9 mouse cellular contexts compared by ENCODE assay signal in genomic region chr1:132341731-132342501, GRCm38 (mm10). TPM values are rescaled to one million over a fixed set of nuclear protein-coding genes. Genes with fewer than 3 reads are reported as not detected.
DNase-seq lines count a peak whose midpoint lies in the region; ATAC-seq and TF ChIP-seq lines count a peak whose summit lies in the region.
"Had no signal": no experiment of that assay in that cellular context is flagged by ENCODE, and none has a peak within 500 bp of the region (broad histone marks: within the 10 kb centered on the region; RNA-seq: fewer than 3 reads in every experiment).

No protein-coding gene starts in this region.

- H3K4me1 ChIP-seq in kidney, embryonic 15.5 days: peaks cover 30% of the 10 kb centered on the region
- peaks cover 38% of the 10 kb centered on the region for H3K4me1 ChIP-seq in heart, embryonic 10.5 days
- H3K4me1 ChIP-seq in liver, postnatal 0 days (ENCODE audit: insufficient read depth): peaks cover 32% of the 10 kb centered on the region
- no peaks in the 10 kb centered on the region for H3K4me1 ChIP-seq in forebrain, embryonic 16.5 days (replicated peaks; ENCODE audit: control insufficient read depth, insufficient read depth, low read length)
- H3K4me1 ChIP-seq in midbrain, postnatal 0 days (ENCODE audit: insufficient read depth, low read length): no peaks in the 10 kb centered on the region

- no peaks in the 10 kb centered on the region for H3K36me3 ChIP-seq in kidney, embryonic 15.5 days
- H3K36me3 ChIP-seq in heart, embryonic 10.5 days: no peaks in the 10 kb centered on the region
- no peaks in the 10 kb centered on the region for H3K36me3 ChIP-seq in liver, postnatal 0 days (replicated peaks; ENCODE audit: insufficient read depth, low read length)
- no peaks in the 10 kb centered on the region; the same call in 1 of the 2 replicates for H3K36me3 ChIP-seq in splenic B cell, adult 2 months (ENCODE audit: control insufficient read depth, insufficient read depth, low read length, poor library complexity, severe bottlenecking)
- no peaks in the 10 kb centered on the region for H3K36me3 ChIP-seq in forebrain, embryonic 16.5 days (ENCODE audit: control insufficient read depth, insufficient read depth)
- H3K36me3 ChIP-seq in midbrain, postnatal 0 days (ENCODE audit: insufficient read depth, low read length): no peaks in the 10 kb centered on the region
- H3K36me3 ChIP-seq: stomach, embryonic 15.5 days had no signal

- no peak overlapping the region for H3K9ac ChIP-seq in kidney, embryonic 15.5 days
- H3K9ac ChIP-seq in liver, postnatal 0 days (replicated peaks): 0 out of 2 replicates have a peak overlapping the region, but pooled peaks have one; percentile 2
- no peak overlapping the region for H3K9ac ChIP-seq in forebrain, embryonic 16.5 days (replicated peaks; ENCODE audit: low read depth, low read length)
- no peak overlapping the region for H3K9ac ChIP-seq in midbrain, postnatal 0 days (replicated peaks; ENCODE audit: low read length, poor library complexity, severe bottlenecking)
- H3K9ac ChIP-seq: stomach, embryonic 15.5 days had no signal

- H3K9me3 ChIP-seq in kidney, embryonic 15.5 days (replicated peaks): no peaks in the 10 kb centered on the region
- no peaks in the 10 kb centered on the region for H3K9me3 ChIP-seq in heart, embryonic 10.5 days
- H3K9me3 ChIP-seq in liver, postnatal 0 days (ENCODE audit: low read length): no peaks in the 10 kb centered on the region
- no peaks in the 10 kb centered on the region for H3K9me3 ChIP-seq in forebrain, embryonic 16.5 days (ENCODE audit: control insufficient read depth, low read length)
- H3K9me3 ChIP-seq in midbrain, postnatal 0 days (ENCODE audit: low read length): no peaks in the 10 kb centered on the region
- H3K9me3 ChIP-seq: stomach, embryonic 15.5 days had no signal

- no peak overlapping the region for H3K4me2 ChIP-seq in kidney, embryonic 15.5 days
- peak overlapping the region; percentile 40; the same call in 1 of the 2 replicates for H3K4me2 ChIP-seq in liver, postnatal 0 days (ENCODE audit: low read depth, low read length)
- no peak overlapping the region for H3K4me2 ChIP-seq in forebrain, embryonic 16.5 days (ENCODE audit: low read length)
- H3K4me2 ChIP-seq in midbrain, postnatal 0 days (ENCODE audit: low read depth, low read length, poor library complexity, severe bottlenecking): no peak overlapping the region
- H3K4me2 ChIP-seq: stomach, embryonic 15.5 days had no signal

- no peaks in the 10 kb centered on the region for H3K27me3 ChIP-seq in kidney, embryonic 15.5 days
- H3K27me3 ChIP-seq in heart, embryonic 10.5 days (ENCODE audit: insufficient read depth, poor library complexity, severe bottlenecking): peaks cover 6% of the 10 kb centered on the region; the same call in 1 of the 2 replicates
- no peaks in the 10 kb centered on the region for H3K27me3 ChIP-seq in liver, postnatal 0 days (ENCODE audit: insufficient read depth, low read length)
- no peaks in the 10 kb centered on the region for H3K27me3 ChIP-seq in splenic B cell, adult 2 months (ENCODE audit: control insufficient read depth, insufficient read depth, low read length, poor library complexity, severe bottlenecking)
- H3K27me3 ChIP-seq in forebrain, embryonic 16.5 days (replicated peaks; ENCODE audit: control insufficient read depth, insufficient read depth, low read length): no peaks in the 10 kb centered on the region
- H3K27me3 ChIP-seq in midbrain, postnatal 0 days (ENCODE audit: insufficient read depth, low read length): no peaks in the 10 kb centered on the region
- H3K27me3 ChIP-seq: stomach, embryonic 15.5 days had no signal

- peak; percentile 54; the same call in 1 of the 2 replicates for TF ChIP-seq EP300 in liver, postnatal 0 days (IDR thresholded peaks at IDR 0.05; ENCODE audit: low read depth)

- H3K27ac ChIP-seq in kidney, embryonic 15.5 days: no peak overlapping the region
- peak overlapping the region; percentile 47; the same call in 1 of the 2 replicates for H3K27ac ChIP-seq in heart, embryonic 10.5 days
- H3K27ac ChIP-seq in liver, postnatal 0 days (ENCODE audit: low read depth): peak overlapping the region; percentile 85
- H3K27ac ChIP-seq in forebrain, embryonic 16.5 days (ENCODE audit: low read length): no peak overlapping the region
- H3K27ac ChIP-seq in midbrain, postnatal 0 days (ENCODE audit: low read depth, low read length): no peak overlapping the region
- H3K27ac ChIP-seq: stomach, embryonic 15.5 days had no signal

- ATAC-seq in kidney, embryonic 15.5 days (replicated peaks; ENCODE audit: low FRiP score): no peak
- ATAC-seq in liver, postnatal 0 days: peak; percentile 59
- ATAC-seq in forebrain, embryonic 16.5 days: no peak
- ATAC-seq in midbrain, postnatal 0 days (ENCODE audit: low FRiP score): no peak

- H3K4me3 ChIP-seq in kidney, embryonic 15.5 days (replicated peaks): no peak overlapping the region
- H3K4me3 ChIP-seq in heart, embryonic 10.5 days: no peak overlapping the region
- H3K4me3 ChIP-seq in liver, postnatal 0 days (ENCODE audit: low read depth, low read length): no peak overlapping the region
- H3K4me3 ChIP-seq in forebrain, embryonic 16.5 days (replicated peaks; ENCODE audit: low read length): no peak overlapping the region
- H3K4me3 ChIP-seq in midbrain, postnatal 0 days (ENCODE audit: low read depth, low read length): no peak overlapping the region
- H3K4me3 ChIP-seq: stomach, embryonic 15.5 days had no signal

- WGBS in kidney, embryonic 15.5 days: 44% methylated on average over 5 of the region's 5 CpGs
- 34% methylated on average over 5 of the region's 5 CpGs for WGBS in heart, embryonic 10.5 days
- 19% methylated on average over 5 of the region's 5 CpGs for WGBS in liver, postnatal 0 days (ENCODE audit: insufficient replicate concordance)
- WGBS in forebrain, embryonic 16.5 days: 70% methylated on average over 5 of the region's 5 CpGs
- 64% methylated on average over 5 of the region's 5 CpGs for WGBS in midbrain, postnatal 0 days

- no peak for TF ChIP-seq CTCF in liver, postnatal 0 days (IDR thresholded peaks at IDR 0.05; ENCODE audit: low read depth)
- TF ChIP-seq CTCF in midbrain, postnatal 0 days (IDR thresholded peaks at IDR 0.05): no peak

- DNase-seq in kidney, adult 11 months: peak; percentile 77
- DNase-seq in heart, embryonic 10.5 days (ENCODE audit: low spot score): no peak
- DNase-seq in liver, postnatal 0 days: peak; percentile 73
- peak; percentile 98 for DNase-seq in splenic B cell, adult 2 months (ENCODE audit: low read depth, low spot score)
- no peak for DNase-seq in embryo, embryonic 10.5 days (ENCODE audit: low spot score)
- DNase-seq in midbrain, postnatal 0 days (ENCODE audit: low spot score): no peak

RNA-seq across cellular contexts. Expression of gene Nuak2, which starts 26.0 kb away (rescaled TPM):
- polyA plus RNA-seq in kidney, embryonic 15.5 days (2015; fragmentation: Nextera tagmentation; extraction: Ambion mirVana): 3.6 and 3.8 TPM in 2 replicates
- polyA plus RNA-seq in heart, embryonic 10.5 days (2016; fragmentation: Nextera tagmentation; extraction: Ambion mirVana): 3.0 and 3.4 TPM in 2 replicates
- polyA plus RNA-seq in liver, postnatal 0 days (2015; fragmentation: Nextera tagmentation; extraction: Ambion mirVana): 6.0 and 6.8 TPM in 2 replicates
- 13.3 and 13.4 TPM in 2 replicates for polyA plus RNA-seq in forebrain, embryonic 16.5 days (2015; fragmentation: Nextera tagmentation; extraction: Ambion mirVana)
- 7.0 and 7.1 TPM in 2 replicates for total RNA-seq in midbrain, postnatal 0 days (2014; rRNA removed)
- 9.9 TPM in 2 replicates for polyA plus RNA-seq in midbrain, postnatal 0 days (2015; fragmentation: Nextera tagmentation; extraction: Ambion mirVana)

RNA-seq across cellular contexts. Expression of gene Klhdc8a, which starts 43.5 kb away (rescaled TPM):
- 1.2 and 1.6 TPM in 2 replicates for polyA plus RNA-seq in kidney, embryonic 15.5 days (2015; fragmentation: Nextera tagmentation; extraction: Ambion mirVana)
- polyA plus RNA-seq in heart, embryonic 10.5 days (2016; fragmentation: Nextera tagmentation; extraction: Ambion mirVana): 0.26 and 0.60 TPM in 2 replicates
- 0.32 and 0.40 TPM in 2 replicates for polyA plus RNA-seq in liver, postnatal 0 days (2015; fragmentation: Nextera tagmentation; extraction: Ambion mirVana)
- polyA plus RNA-seq in forebrain, embryonic 16.5 days (2015; fragmentation: Nextera tagmentation; extraction: Ambion mirVana): 2.7 and 3.4 TPM in 2 replicates
- total RNA-seq in midbrain, postnatal 0 days (2014; rRNA removed): 29.5 and 31.1 TPM in 2 replicates
- 12.4 and 14.8 TPM in 2 replicates for polyA plus RNA-seq in midbrain, postnatal 0 days (2015; fragmentation: Nextera tagmentation; extraction: Ambion mirVana)

RNA-seq across cellular contexts. Expression of gene Tmcc2, which starts 49.2 kb away (rescaled TPM):
- polyA plus RNA-seq in kidney, embryonic 15.5 days (2015; fragmentation: Nextera tagmentation; extraction: Ambion mirVana): 11.9 and 15.5 TPM in 2 replicates
- 10.1 and 12.6 TPM in 2 replicates for polyA plus RNA-seq in heart, embryonic 10.5 days (2016; fragmentation: Nextera tagmentation; extraction: Ambion mirVana)
- 154 TPM in 2 replicates for polyA plus RNA-seq in liver, postnatal 0 days (2015; fragmentation: Nextera tagmentation; extraction: Ambion mirVana)
- polyA plus RNA-seq in forebrain, embryonic 16.5 days (2015; fragmentation: Nextera tagmentation; extraction: Ambion mirVana): 30.4 and 34.9 TPM in 2 replicates
- 115 and 152 TPM in 2 replicates for total RNA-seq in midbrain, postnatal 0 days (2014; rRNA removed)
- polyA plus RNA-seq in midbrain, postnatal 0 days (2015; fragmentation: Nextera tagmentation; extraction: Ambion mirVana): 35.4 and 36.3 TPM in 2 replicates

Comparison
In these comparisons a context has a peak if more than half of its experiments do, and no peak if none do; other contexts are left out.
1. DNase-seq: peak in kidney, adult 11 months (single experiment), liver, postnatal 0 days (single experiment) and splenic B cell, adult 2 months (single experiment); none in heart, embryonic 10.5 days (single experiment), embryo, embryonic 10.5 days (single experiment) and midbrain, postnatal 0 days (single experiment).
2. H3K27ac ChIP-seq: peak in heart, embryonic 10.5 days (single experiment) and liver, postnatal 0 days (single experiment); none in kidney, embryonic 15.5 days (single experiment), forebrain, embryonic 16.5 days (single experiment) and midbrain, postnatal 0 days (single experiment).